ENCODE assay signal across 18 mouse cellular contexts in the genomic region with DNA sequence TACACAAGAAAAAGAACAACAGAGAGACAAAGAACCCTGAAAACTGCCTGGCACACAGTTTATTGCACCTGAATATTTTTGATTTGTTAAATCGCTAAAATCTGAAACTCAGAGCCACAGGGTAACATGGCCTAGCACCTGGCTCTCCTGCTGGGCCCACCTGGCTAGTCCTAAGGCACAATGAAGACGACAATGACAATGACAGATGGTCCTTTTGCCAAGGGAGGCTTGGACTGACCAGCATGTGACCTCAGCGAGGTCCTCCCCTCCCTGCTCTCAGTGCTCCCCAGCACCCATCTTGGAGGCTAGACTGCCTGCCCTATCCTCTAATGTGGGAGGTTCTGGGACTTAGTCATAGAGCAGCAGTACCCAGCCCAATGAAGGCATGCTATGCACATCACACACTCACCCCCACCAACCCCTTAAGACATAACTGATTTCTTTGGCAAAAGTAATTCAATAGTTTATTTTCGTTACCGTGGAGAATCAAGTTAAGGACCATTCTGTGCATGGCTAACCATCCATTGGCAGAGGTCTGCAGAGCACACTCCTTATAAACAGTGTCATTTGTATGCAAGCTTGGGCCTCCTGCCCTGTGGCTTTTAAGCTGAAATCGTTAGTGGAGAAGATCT. TPM values are rescaled to one million over a fixed set of nuclear protein-coding genes. Genes with fewer than 3 reads are reported as not detected.
A peak's percentile ranks its signal among the peaks of the same experiment; 100 is the strongest.
DNase-seq lines count a peak whose midpoint lies in the region; ATAC-seq lines count a peak whose summit lies in the region.
"Had no signal": no experiment of that assay in that cellular context is flagged by ENCODE, and none has a peak within 500 bp of the region (broad histone marks: within the 10 kb centered on the region; RNA-seq: fewer than 3 reads in every experiment).

No protein-coding gene starts in this region.

- no peaks in the 10 kb centered on the region for H3K4me1 ChIP-seq in hindbrain, embryonic 15.5 days (replicated peaks)
- H3K4me1 ChIP-seq in hindbrain, embryonic 14.5 days (replicated peaks; ENCODE audit: control insufficient read depth, insufficient read depth, low read length) = no peaks in the 10 kb centered on the region
- H3K4me1 ChIP-seq in neural tube, embryonic 13.5 days (replicated peaks) = peaks cover 6% of the 10 kb centered on the region; the same call in 1 of the 2 replicates
- 0 out of 2 replicates have a peak, but pooled peaks cover 3% of the 10 kb centered on the region for H3K4me1 ChIP-seq in neural tube, embryonic 15.5 days

- H3K27ac ChIP-seq in hindbrain, embryonic 15.5 days (replicated peaks) = no peak overlapping the region
- no peak overlapping the region for H3K27ac ChIP-seq in hindbrain, embryonic 14.5 days
- H3K27ac ChIP-seq in neural tube, embryonic 13.5 days (replicated peaks) = no peak overlapping the region
- no peak overlapping the region for H3K27ac ChIP-seq in neural tube, embryonic 15.5 days (replicated peaks)
- H3K27ac ChIP-seq: gastrocnemius, adult 2 months; heart, embryonic 13.5 days; limb, embryonic 13.5 days; liver, embryonic 14.5 days; midbrain, embryonic 13.5 days had no signal

- no peaks in the 10 kb centered on the region for H3K27me3 ChIP-seq in hindbrain, embryonic 15.5 days
- no peaks in the 10 kb centered on the region for H3K27me3 ChIP-seq in hindbrain, embryonic 14.5 days (ENCODE audit: control insufficient read depth, insufficient read depth, low read length)
- H3K27me3 ChIP-seq in neural tube, embryonic 13.5 days = no peaks in the 10 kb centered on the region
- H3K27me3 ChIP-seq in neural tube, embryonic 15.5 days (replicated peaks) = no peaks in the 10 kb centered on the region
- H3K27me3 ChIP-seq: heart, embryonic 13.5 days; midbrain, embryonic 13.5 days had no signal

- no peaks in the 10 kb centered on the region for H3K9me3 ChIP-seq in hindbrain, embryonic 15.5 days
- no peaks in the 10 kb centered on the region for H3K9me3 ChIP-seq in hindbrain, embryonic 14.5 days (ENCODE audit: control insufficient read depth, low read length)
- no peaks in the 10 kb centered on the region for H3K9me3 ChIP-seq in neural tube, embryonic 13.5 days
- H3K9me3 ChIP-seq in neural tube, embryonic 15.5 days (replicated peaks) = no peaks in the 10 kb centered on the region
- H3K9me3 ChIP-seq: heart, embryonic 13.5 days; limb, embryonic 13.5 days; midbrain, embryonic 13.5 days had no signal

- peak; percentile 54; the same call in 1 of the 2 replicates for ATAC-seq in hindbrain, embryonic 15.5 days (ENCODE audit: low FRiP score, low read depth)
- ATAC-seq in hindbrain, embryonic 14.5 days (ENCODE audit: low FRiP score) = no peak
- peak; percentile 47 for ATAC-seq in neural tube, embryonic 13.5 days (ENCODE audit: low read depth)
- ATAC-seq in neural tube, embryonic 15.5 days (ENCODE audit: low FRiP score) = no peak
- ATAC-seq: forebrain, postnatal 0 days; intestine, embryonic 16.5 days; lung, postnatal 0 days; midbrain, embryonic 13.5 days had no signal

- H3K9ac ChIP-seq in hindbrain, embryonic 15.5 days = no peak overlapping the region
- H3K9ac ChIP-seq in hindbrain, embryonic 14.5 days = no peak overlapping the region
- H3K9ac ChIP-seq in neural tube, embryonic 13.5 days = no peak overlapping the region
- no peak overlapping the region for H3K9ac ChIP-seq in neural tube, embryonic 15.5 days (replicated peaks)
- H3K9ac ChIP-seq: forebrain, postnatal 0 days; heart, embryonic 13.5 days; limb, embryonic 13.5 days; liver, embryonic 14.5 days; midbrain, embryonic 13.5 days had no signal

- WGBS in hindbrain, embryonic 15.5 days = 43% methylated on average over 6 of the region's 6 CpGs
- WGBS in hindbrain, embryonic 14.5 days = 50% methylated on average over 6 of the region's 6 CpGs
- WGBS in neural tube, embryonic 13.5 days = 52% methylated on average over 6 of the region's 6 CpGs
- 43% methylated on average over 6 of the region's 6 CpGs for WGBS in neural tube, embryonic 15.5 days

- no peaks in the 10 kb centered on the region for H3K36me3 ChIP-seq in hindbrain, embryonic 15.5 days
- no peaks in the 10 kb centered on the region for H3K36me3 ChIP-seq in hindbrain, embryonic 14.5 days (replicated peaks; ENCODE audit: control insufficient read depth, insufficient read depth)
- H3K36me3 ChIP-seq in neural tube, embryonic 13.5 days = no peaks in the 10 kb centered on the region
- H3K36me3 ChIP-seq in neural tube, embryonic 15.5 days = no peaks in the 10 kb centered on the region
- H3K36me3 ChIP-seq: limb, embryonic 13.5 days; midbrain, embryonic 13.5 days had no signal

- no peak for DNase-seq in hindbrain, embryonic 14.5 days (ENCODE audit: low spot score)
- peak; percentile 89 for DNase-seq in cerebellum, adult 9-11 months
- no peak for DNase-seq in spleen, postnatal 36 days (ENCODE audit: low spot score in 2 of 2)
- no peak for DNase-seq in spleen, adult 18-20 months
- DNase-seq: forebrain, postnatal 0 days; gastrocnemius, adult 2 months; heart, postnatal 36 days; thymus, postnatal 14 days had no signal

- H3K4me3 ChIP-seq in hindbrain, embryonic 15.5 days = no peak overlapping the region
- no peak overlapping the region for H3K4me3 ChIP-seq in hindbrain, embryonic 14.5 days (replicated peaks; ENCODE audit: low read length)
- H3K4me3 ChIP-seq in neural tube, embryonic 13.5 days = no peak overlapping the region
- H3K4me3 ChIP-seq in neural tube, embryonic 15.5 days (replicated peaks) = no peak overlapping the region
- H3K4me3 ChIP-seq: gastrocnemius, adult 2 months; heart, embryonic 13.5 days; limb, embryonic 13.5 days; midbrain, embryonic 13.5 days; myocyte had no signal

- H3K4me2 ChIP-seq in hindbrain, embryonic 15.5 days = no peak overlapping the region
- no peak overlapping the region for H3K4me2 ChIP-seq in hindbrain, embryonic 14.5 days (replicated peaks)
- H3K4me2 ChIP-seq in neural tube, embryonic 13.5 days = no peak overlapping the region
- no peak overlapping the region for H3K4me2 ChIP-seq in neural tube, embryonic 15.5 days
- H3K4me2 ChIP-seq: heart, embryonic 13.5 days; limb, embryonic 13.5 days; midbrain, embryonic 13.5 days had no signal

RNA-seq across cellular contexts. Expression of gene Tmod1, which starts 31.2 kb away (rescaled TPM):
- 1.6 and 1.9 TPM in 2 replicates for polyA plus RNA-seq in hindbrain, embryonic 15.5 days (2015; fragmentation: Nextera tagmentation; extraction: Ambion mirVana)
- 1.9 TPM in 2 replicates for polyA plus RNA-seq in hindbrain, embryonic 14.5 days (2014; fragmentation: Nextera tagmentation; extraction: Ambion mirVana)
- 3.8 and 4.0 TPM in 2 replicates for polyA plus RNA-seq in neural tube, embryonic 13.5 days (2015; fragmentation: Nextera tagmentation; extraction: Ambion mirVana)
- 3.5 and 3.6 TPM in 2 replicates for polyA plus RNA-seq in neural tube, embryonic 15.5 days (2015; fragmentation: Nextera tagmentation; extraction: Ambion mirVana)

Comparison
In these comparisons a context has a peak if more than half of its experiments do, and no peak if none do; other contexts are left out.
1. ATAC-seq: peak in hindbrain, embryonic 15.5 days (single experiment) and neural tube, embryonic 13.5 days (single experiment); none in hindbrain, embryonic 14.5 days (single experiment) and neural tube, embryonic 15.5 days (single experiment).